9 mouse cellular contexts compared by ENCODE assay signal in genomic region chr5:24919155-24919554, GRCm38 (mm10).
DNase-seq lines count a peak whose midpoint lies in the region; ATAC-seq and TF ChIP-seq lines count a peak whose summit lies in the region.
"Had no signal": no experiment of that assay in that cellular context is flagged by ENCODE, and none has a peak within 500 bp of the region (broad histone marks: within the 10 kb centered on the region; RNA-seq: fewer than 3 reads in every experiment).

No protein-coding gene starts in this region.

- no peak for DNase-seq in heart, adult 18-20 months
- DNase-seq in limb, embryonic 14.5 days (ENCODE audit: low spot score), result peak; percentile 32
- DNase-seq in limb, embryonic 10.5 days (ENCODE audit: low spot score), result no peak
- DNase-seq in brain, adult 2 months (ENCODE audit: low read depth, low spot score), result peak; percentile 64
- DNase-seq in retina, postnatal 1 day, result no peak

- peak; percentile 70 for ATAC-seq in heart, embryonic 11.5 days (replicated peaks; ENCODE audit: insufficient number of reproducible peaks, low FRiP score, low TSS enrichment)
- no peak for ATAC-seq in limb, embryonic 14.5 days (ENCODE audit: low FRiP score, low read depth)
- 0 out of 2 replicates have a peak, but pooled peaks have one; percentile 27 for ATAC-seq in liver, embryonic 16.5 days (ENCODE audit: low read depth)
- ATAC-seq in forebrain, embryonic 16.5 days, result no peak

- no peak for TF ChIP-seq POLR2A in limb, embryonic 14.5 days (IDR thresholded peaks at IDR 0.05; ENCODE audit: borderline replicate concordance, extremely low read depth, insufficient read depth, insufficient read length)

- H3K4me2 ChIP-seq in heart, embryonic 11.5 days, result no peak overlapping the region
- no peak overlapping the region for H3K4me2 ChIP-seq in limb, embryonic 14.5 days (replicated peaks; ENCODE audit: low read depth, low read length, severe bottlenecking)
- H3K4me2 ChIP-seq in liver, embryonic 16.5 days (ENCODE audit: low read depth, low read length), result no peak overlapping the region
- H3K4me2 ChIP-seq in forebrain, embryonic 16.5 days (ENCODE audit: low read length), result no peak overlapping the region
- H3K4me2 ChIP-seq: limb, embryonic 15.5 days had no signal

- peaks cover 7% of the 10 kb centered on the region; the same call in 1 of the 2 replicates for H3K4me1 ChIP-seq in heart, embryonic 11.5 days (ENCODE audit: control insufficient read depth, insufficient read depth, low read length)
- no peaks in the 10 kb centered on the region for H3K4me1 ChIP-seq in limb, embryonic 14.5 days (ENCODE audit: control insufficient read depth, insufficient read depth, low read length)
- H3K4me1 ChIP-seq in limb, embryonic 10.5 days, result no peaks in the 10 kb centered on the region
- no peaks in the 10 kb centered on the region for H3K4me1 ChIP-seq in liver, embryonic 16.5 days (ENCODE audit: control insufficient read depth, low read depth, low read length)
- no peaks in the 10 kb centered on the region for H3K4me1 ChIP-seq in forebrain, embryonic 16.5 days (replicated peaks; ENCODE audit: control insufficient read depth, insufficient read depth, low read length)
- H3K4me1 ChIP-seq: limb, embryonic 15.5 days had no signal

- no peaks in the 10 kb centered on the region for H3K27me3 ChIP-seq in heart, embryonic 11.5 days (ENCODE audit: control insufficient read depth, insufficient read depth, low read length)
- H3K27me3 ChIP-seq in limb, embryonic 14.5 days (ENCODE audit: control insufficient read depth, insufficient read depth, low read length), result no peaks in the 10 kb centered on the region
- no peaks in the 10 kb centered on the region for H3K27me3 ChIP-seq in limb, embryonic 10.5 days (ENCODE audit: low read depth, poor library complexity, severe bottlenecking)
- H3K27me3 ChIP-seq in liver, embryonic 16.5 days (ENCODE audit: control insufficient read depth, insufficient read depth, low read depth, low read length), result no peaks in the 10 kb centered on the region
- H3K27me3 ChIP-seq in forebrain, embryonic 16.5 days (replicated peaks; ENCODE audit: control insufficient read depth, insufficient read depth, low read length), result no peaks in the 10 kb centered on the region
- H3K27me3 ChIP-seq: limb, embryonic 15.5 days had no signal

- no peaks in the 10 kb centered on the region for H3K36me3 ChIP-seq in heart, embryonic 11.5 days (ENCODE audit: control insufficient read depth, insufficient read depth, low read length)
- H3K36me3 ChIP-seq in limb, embryonic 14.5 days (ENCODE audit: control insufficient read depth, insufficient read depth, low read length), result no peaks in the 10 kb centered on the region
- no peaks in the 10 kb centered on the region for H3K36me3 ChIP-seq in limb, embryonic 10.5 days
- no peaks in the 10 kb centered on the region for H3K36me3 ChIP-seq in liver, embryonic 16.5 days (ENCODE audit: control insufficient read depth, insufficient read depth)
- no peaks in the 10 kb centered on the region for H3K36me3 ChIP-seq in forebrain, embryonic 16.5 days (ENCODE audit: control insufficient read depth, insufficient read depth)
- H3K36me3 ChIP-seq: limb, embryonic 15.5 days had no signal

- 53% methylated on average over 1 of the region's 1 CpGs for WGBS in heart, embryonic 11.5 days (ENCODE audit: insufficient replicate concordance)
- WGBS in limb, embryonic 14.5 days, result 86% methylated on average over 1 of the region's 1 CpGs
- WGBS in limb, embryonic 10.5 days, result 97% methylated on average over 1 of the region's 1 CpGs
- WGBS in liver, embryonic 16.5 days (ENCODE audit: insufficient replicate concordance), result 75% methylated on average over 1 of the region's 1 CpGs
- 76% methylated on average over 1 of the region's 1 CpGs for WGBS in forebrain, embryonic 16.5 days

- H3K9ac ChIP-seq in heart, embryonic 11.5 days (ENCODE audit: low read depth, low read length), result no peak overlapping the region
- H3K9ac ChIP-seq in limb, embryonic 14.5 days (ENCODE audit: low read depth, low read length, severe bottlenecking), result no peak overlapping the region
- no peak overlapping the region for H3K9ac ChIP-seq in liver, embryonic 16.5 days (ENCODE audit: low read depth, low read length)
- no peak overlapping the region for H3K9ac ChIP-seq in forebrain, embryonic 16.5 days (replicated peaks; ENCODE audit: low read depth, low read length)
- H3K9ac ChIP-seq: limb, embryonic 15.5 days had no signal

- H3K27ac ChIP-seq in heart, embryonic 11.5 days (ENCODE audit: low read depth, low read length), result no peak overlapping the region
- no peak overlapping the region for H3K27ac ChIP-seq in limb, embryonic 14.5 days (replicated peaks; ENCODE audit: low read depth, low read length)
- no peak overlapping the region for H3K27ac ChIP-seq in limb, embryonic 10.5 days
- no peak overlapping the region for H3K27ac ChIP-seq in liver, embryonic 16.5 days (ENCODE audit: low read length)
- no peak overlapping the region for H3K27ac ChIP-seq in forebrain, embryonic 16.5 days (ENCODE audit: low read length)
- H3K27ac ChIP-seq: limb, embryonic 15.5 days had no signal

- no peak overlapping the region for H3K4me3 ChIP-seq in heart, embryonic 11.5 days (ENCODE audit: low read depth, low read length)
- no peak overlapping the region for H3K4me3 ChIP-seq in limb, embryonic 14.5 days (replicated peaks; ENCODE audit: low read length)
- no peak overlapping the region for H3K4me3 ChIP-seq in limb, embryonic 10.5 days
- H3K4me3 ChIP-seq in liver, embryonic 16.5 days (ENCODE audit: low read depth, low read length), result no peak overlapping the region
- H3K4me3 ChIP-seq in forebrain, embryonic 16.5 days (replicated peaks; ENCODE audit: low read length), result no peak overlapping the region
- H3K4me3 ChIP-seq: limb, embryonic 15.5 days had no signal

- no peaks in the 10 kb centered on the region for H3K9me3 ChIP-seq in heart, embryonic 11.5 days (replicated peaks; ENCODE audit: control insufficient read depth, low read length)
- H3K9me3 ChIP-seq in limb, embryonic 14.5 days (ENCODE audit: control insufficient read depth, low read length), result no peaks in the 10 kb centered on the region
- H3K9me3 ChIP-seq in limb, embryonic 10.5 days (replicated peaks), result no peaks in the 10 kb centered on the region
- H3K9me3 ChIP-seq in liver, embryonic 16.5 days (replicated peaks; ENCODE audit: control insufficient read depth, low read length), result no peaks in the 10 kb centered on the region
- H3K9me3 ChIP-seq in forebrain, embryonic 16.5 days (ENCODE audit: control insufficient read depth, low read length), result no peaks in the 10 kb centered on the region
- H3K9me3 ChIP-seq: limb, embryonic 15.5 days had no signal

Comparison
In these comparisons a context has a peak if more than half of its experiments do, and no peak if none do; other contexts are left out.
1. DNase-seq: peak in limb, embryonic 14.5 days (single experiment) and brain, adult 2 months (single experiment); none in heart, adult 18-20 months (0 of 2), limb, embryonic 10.5 days (single experiment) and retina, postnatal 1 day (single experiment).
2. ATAC-seq: peak in heart, embryonic 11.5 days (single experiment) and liver, embryonic 16.5 days (single experiment); none in limb, embryonic 14.5 days (single experiment) and forebrain, embryonic 16.5 days (single experiment).